Comparison of ENCODE assay signal across 7 mouse cellular contexts in the genomic region with DNA sequence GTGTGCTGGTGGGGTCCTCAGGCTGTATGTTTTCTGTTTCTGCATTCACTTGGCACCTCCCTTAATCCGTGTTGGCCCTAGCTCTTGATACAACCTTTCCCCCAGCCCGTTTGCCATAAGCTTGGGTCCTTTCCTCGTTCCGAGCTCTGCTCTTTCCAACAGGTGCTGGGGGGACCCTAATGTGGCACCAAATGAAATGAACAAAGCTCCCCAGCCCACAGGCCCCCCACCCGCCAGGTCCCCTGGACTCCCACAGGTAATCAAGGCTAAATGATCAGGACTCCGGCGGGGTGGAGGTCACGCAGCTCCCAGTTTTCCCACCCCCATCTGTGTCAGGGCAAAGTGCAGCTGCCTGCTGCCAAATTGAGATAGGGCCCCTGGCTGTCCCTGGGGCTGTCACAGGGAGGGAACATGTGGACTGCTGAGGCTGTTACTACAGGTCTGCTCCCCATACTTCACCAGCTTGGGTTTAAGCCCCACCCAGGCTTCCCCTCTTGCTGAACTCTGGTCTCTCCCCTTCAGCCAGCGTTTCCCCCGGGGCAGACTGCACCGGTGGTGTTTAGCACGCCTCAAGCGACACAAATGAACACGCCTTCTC. TPM values are rescaled to one million over a fixed set of nuclear protein-coding genes. Genes with fewer than 3 reads are reported as not detected.
DNase-seq lines count a peak whose midpoint lies in the region; ATAC-seq and TF ChIP-seq lines count a peak whose summit lies in the region.

No protein-coding gene starts in this region.

- no peaks in the 10 kb centered on the region for H3K4me1 ChIP-seq in ES-Bruce4 (ENCODE audit: control insufficient read depth, insufficient read depth, low read length)
- peaks cover 59% of the 10 kb centered on the region for H3K4me1 ChIP-seq in liver, embryonic 15.5 days (replicated peaks)

- peak; percentile 58 for ATAC-seq in erythroid progenitor cell, adult 5-6 weeks (replicated peaks; ENCODE audit: low FRiP score, poor library complexity, severe bottlenecking)
- peak; percentile 72 for ATAC-seq in liver, embryonic 15.5 days (ENCODE audit: insufficient read depth)

- H3K9ac ChIP-seq in ES-Bruce4 (ENCODE audit: low read depth, poor library complexity, severe bottlenecking): peak overlapping the region; percentile 98
- H3K9ac ChIP-seq in liver, embryonic 15.5 days: peak overlapping the region; percentile 94

- peaks cover 37% of the 10 kb centered on the region for H3K36me3 ChIP-seq in ES-Bruce4 (ENCODE audit: control insufficient read depth, insufficient read depth, low read length, poor library complexity, severe bottlenecking)
- peaks cover 43% of the 10 kb centered on the region for H3K36me3 ChIP-seq in liver, embryonic 15.5 days (replicated peaks)

- WGBS in liver, embryonic 15.5 days (ENCODE audit: insufficient replicate concordance): 2% methylated on average over 14 of the region's 14 CpGs

- TF ChIP-seq POLR2A in ES-Bruce4 (IDR thresholded peaks at IDR 0.05; ENCODE audit: insufficient read depth, low read length): no peak

- peak overlapping the region; percentile 88 for H3K4me2 ChIP-seq in liver, embryonic 15.5 days

- no peaks in the 10 kb centered on the region for H3K27me3 ChIP-seq in ES-Bruce4 (ENCODE audit: control insufficient read depth, insufficient read depth, low read length, poor library complexity, severe bottlenecking)
- no peaks in the 10 kb centered on the region for H3K27me3 ChIP-seq in liver, embryonic 15.5 days

- intact Hi-C loops in left cerebral cortex, postnatal 14 days (cut with DNase I): no loop called here

- peak overlapping the region; percentile 89 for H3K4me3 ChIP-seq in ES-Bruce4 (ENCODE audit: low read depth, low read length)
- peak overlapping the region; percentile 94 for H3K4me3 ChIP-seq in liver, embryonic 15.5 days (replicated peaks)

- TF ChIP-seq EP300 in ES-Bruce4 (IDR thresholded peaks at IDR 0.05; ENCODE audit: insufficient read depth, low read depth, low read length): no peak

- peak; percentile 62 to 84 for DNase-seq in adrenal gland, adult (ENCODE audit: inconsistent age in 2 of 2, low spot score in 1 of 2)
- DNase-seq in induced T-regulatory cell, adult 2 months (ENCODE audit: low read depth): peak; percentile 45
- DNase-seq in spleen, postnatal 14 days (ENCODE audit: low spot score in 2 of 2): peak; percentile 22 to 29
- no peak for DNase-seq in left cerebral cortex, postnatal 14 days (ENCODE audit: low spot score in 2 of 2)

- no peak for TF ChIP-seq CTCF in ES-Bruce4 (IDR thresholded peaks at IDR 0.05; ENCODE audit: low read depth, low read length)

- no peaks in the 10 kb centered on the region for H3K9me3 ChIP-seq in ES-Bruce4 (replicated peaks; ENCODE audit: control insufficient read depth, insufficient read depth, low read length, poor library complexity, severe bottlenecking)
- H3K9me3 ChIP-seq in liver, embryonic 15.5 days (replicated peaks): no peaks in the 10 kb centered on the region

- H3K27ac ChIP-seq in ES-Bruce4 (ENCODE audit: insufficient read depth, low read length): 0 out of 2 replicates have a peak overlapping the region, but pooled peaks have one; percentile 53
- H3K27ac ChIP-seq in liver, embryonic 15.5 days (replicated peaks): peak overlapping the region; percentile 92

RNA-seq across cellular contexts. Expression of a gene that starts 5.7 kb away (rescaled TPM):
- 462 and 483 TPM in 2 replicates for polyA plus RNA-seq in ES-Bruce4 (2011; ENCODE audit: insufficient read depth, insufficient read length, low read depth, missing spikeins)
- total RNA-seq in erythroid progenitor cell, adult 5-6 weeks (2015; ENCODE audit: low replicate concordance): 105 and 116 TPM in 2 replicates
- total RNA-seq in erythroid progenitor cell, adult 5-6 weeks (2017; ENCODE audit: low replicate concordance): 109 and 153 TPM in 2 replicates
- 86.2 and 98.5 TPM in 2 replicates for polyA plus RNA-seq in liver, embryonic 15.5 days (2015; fragmentation: Nextera tagmentation; extraction: Ambion mirVana)
- 100 to 1,000 TPM; 330 to 342 TPM for total RNA-seq in left cerebral cortex, postnatal 14 days (2021)

RNA-seq across cellular contexts. Expression of a gene that starts 19.2 kb away (rescaled TPM):
- polyA plus RNA-seq in ES-Bruce4 (2011; ENCODE audit: insufficient read depth, insufficient read length, low read depth, missing spikeins): 5.9 and 7.1 TPM in 2 replicates
- total RNA-seq in erythroid progenitor cell, adult 5-6 weeks (2015; ENCODE audit: low replicate concordance): not detected in 2 replicates
- not detected in 2 replicates for total RNA-seq in erythroid progenitor cell, adult 5-6 weeks (2017; ENCODE audit: low replicate concordance)
- polyA plus RNA-seq in liver, embryonic 15.5 days (2015; fragmentation: Nextera tagmentation; extraction: Ambion mirVana): 1.3 and 1.8 TPM in 2 replicates
- total RNA-seq in left cerebral cortex, postnatal 14 days (2021): 100 to 1,000 TPM; 381 to 399 TPM

RNA-seq across cellular contexts. Expression of a gene that starts 22.4 kb away (rescaled TPM):
- 276 and 288 TPM in 2 replicates for polyA plus RNA-seq in ES-Bruce4 (2011; ENCODE audit: insufficient read depth, insufficient read length, low read depth, missing spikeins)
- total RNA-seq in erythroid progenitor cell, adult 5-6 weeks (2015; ENCODE audit: low replicate concordance): 71.7 and 115 TPM in 2 replicates
- total RNA-seq in erythroid progenitor cell, adult 5-6 weeks (2017; ENCODE audit: low replicate concordance): 125 and 131 TPM in 2 replicates
- polyA plus RNA-seq in liver, embryonic 15.5 days (2015; fragmentation: Nextera tagmentation; extraction: Ambion mirVana): 164 and 171 TPM in 2 replicates
- total RNA-seq in left cerebral cortex, postnatal 14 days (2021): 100 to 1,000 TPM; 238 to 253 TPM

RNA-seq across cellular contexts. Expression of a gene that starts 43.7 kb away (rescaled TPM):
- 90.6 and 94.5 TPM in 2 replicates for polyA plus RNA-seq in ES-Bruce4 (2011; ENCODE audit: insufficient read depth, insufficient read length, low read depth, missing spikeins)
- 2.9 and 10.5 TPM in 2 replicates for total RNA-seq in erythroid progenitor cell, adult 5-6 weeks (2015; ENCODE audit: low replicate concordance)
- 5.8 and 11.2 TPM in 2 replicates for total RNA-seq in erythroid progenitor cell, adult 5-6 weeks (2017; ENCODE audit: low replicate concordance)
- polyA plus RNA-seq in liver, embryonic 15.5 days (2015; fragmentation: Nextera tagmentation; extraction: Ambion mirVana): 36.4 and 39.3 TPM in 2 replicates
- total RNA-seq in left cerebral cortex, postnatal 14 days (2021): 10 to 100 TPM; 21.4 to 29.5 TPM

RNA-seq across cellular contexts. Expression of a gene that starts 43.7 kb away (rescaled TPM):
- 8.8 and 10.2 TPM in 2 replicates for polyA plus RNA-seq in ES-Bruce4 (2011; ENCODE audit: insufficient read depth, insufficient read length, low read depth, missing spikeins)
- 11.5 and 21.0 TPM in 2 replicates for total RNA-seq in erythroid progenitor cell, adult 5-6 weeks (2015; ENCODE audit: low replicate concordance)
- total RNA-seq in erythroid progenitor cell, adult 5-6 weeks (2017; ENCODE audit: low replicate concordance): 9.9 and 10.7 TPM in 2 replicates
- polyA plus RNA-seq in liver, embryonic 15.5 days (2015; fragmentation: Nextera tagmentation; extraction: Ambion mirVana): 9.5 and 13.7 TPM in 2 replicates
- total RNA-seq in left cerebral cortex, postnatal 14 days (2021): 10 to 100 TPM; 56.5 to 58.7 TPM

Comparison
In these comparisons a context has a peak if more than half of its experiments do, and no peak if none do; other contexts are left out.
1. DNase-seq: peak in adrenal gland, adult (2 of 2), induced T-regulatory cell, adult 2 months (single experiment) and spleen, postnatal 14 days (2 of 2); none in left cerebral cortex, postnatal 14 days (0 of 2).
2. RNA of a gene that starts 19.2 kb away (total RNA-seq): 381 to 399 TPM in left cerebral cortex, postnatal 14 days; not detected in erythroid progenitor cell, adult 5-6 weeks; every median in the first group is over 100 times any median in the second.